12 mouse cellular contexts compared by ENCODE assay signal in the genomic region with DNA sequence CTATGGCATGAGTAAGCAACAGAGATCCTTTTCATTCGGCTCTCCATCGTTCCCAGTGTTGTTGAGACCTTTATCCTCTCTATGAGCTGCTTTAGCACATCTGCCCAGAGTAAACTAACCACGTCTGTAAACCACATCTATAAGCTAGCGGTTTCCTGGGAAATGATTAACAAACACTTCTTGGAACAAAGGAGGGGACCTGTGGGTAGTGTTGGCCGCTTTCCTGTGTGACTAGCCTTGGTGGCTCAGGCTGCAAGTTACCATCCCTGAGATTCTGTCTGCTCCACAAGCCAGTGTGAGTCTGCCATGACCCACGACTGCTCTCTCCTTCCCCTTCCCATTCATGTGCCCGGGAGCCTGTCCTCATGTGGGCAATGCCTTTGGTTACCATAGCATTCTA. TPM values are rescaled to one million over a fixed set of nuclear protein-coding genes. Genes with fewer than 3 reads are reported as not detected.
A peak's percentile ranks its signal among the peaks of the same experiment; 100 is the strongest.
DNase-seq lines count a peak whose midpoint lies in the region; ATAC-seq and TF ChIP-seq lines count a peak whose summit lies in the region.
"Had no signal": no experiment of that assay in that cellular context is flagged by ENCODE, and none has a peak within 500 bp of the region (broad histone marks: within the 10 kb centered on the region; RNA-seq: fewer than 3 reads in every experiment).

No protein-coding gene starts in this region.

- 63% methylated on average over 7 of the region's 7 CpGs for WGBS in cerebellum, adult 2 months
- 56% methylated on average over 7 of the region's 7 CpGs for whole genome bisulfite sequencing in midbrain, embryonic 10.5 days

- H3K36me3 ChIP-seq in midbrain, embryonic 10.5 days = peaks cover 13% of the 10 kb centered on the region

- 0 out of 2 replicates have a peak, but pooled peaks have one; percentile 15 for ATAC-seq in granulocyte monocyte progenitor cell, adult 5-6 weeks (replicated peaks; ENCODE audit: poor library complexity, severe bottlenecking)

- no peak for TF ChIP-seq POLR2A in cerebellum, adult 2 months (IDR thresholded peaks at IDR 0.05; ENCODE audit: borderline replicate concordance, insufficient read depth, low read length)

- no peaks in the 10 kb centered on the region for H3K9me3 ChIP-seq in midbrain, embryonic 10.5 days (replicated peaks)

- no peak for TF ChIP-seq CTCF in cerebellum, adult 2 months (IDR thresholded peaks at IDR 0.05; ENCODE audit: borderline replicate concordance, insufficient read depth, low read depth, low read length)

- no peak overlapping the region for H3K4me3 ChIP-seq in cerebellum, adult 2 months (replicated peaks; ENCODE audit: insufficient read depth, low read depth, low read length)
- no peak overlapping the region; the same call in 1 of the 2 replicates for H3K4me3 ChIP-seq in midbrain, embryonic 10.5 days

- H3K27me3 ChIP-seq in cerebellum, adult 2 months (ENCODE audit: control insufficient read depth, insufficient read depth, low read length) = no peaks in the 10 kb centered on the region
- peaks cover 84% of the 10 kb centered on the region for H3K27me3 ChIP-seq in midbrain, embryonic 10.5 days (ENCODE audit: low read depth, poor library complexity, severe bottlenecking)

- peaks cover 5% of the 10 kb centered on the region for H3K4me1 ChIP-seq in cerebellum, adult 2 months (ENCODE audit: control insufficient read depth, insufficient read depth, low read length)
- peaks cover 69% of the 10 kb centered on the region for H3K4me1 ChIP-seq in midbrain, embryonic 10.5 days

- intact Hi-C loops in gastrocnemius, postnatal 36 days (cut with DNase I) = no loop called here
- intact Hi-C loops in left cerebral cortex, postnatal 4 days (cut with DNase I) = no loop called here

- DNase-seq in cerebellum, postnatal 10 days = peak; percentile 36 to 47
- no peak for DNase-seq in cerebellum, adult 2 months
- DNase-seq in 3T3-L1 (ENCODE audit: low read depth, low spot score) = peak; percentile 29
- DNase-seq in midbrain, embryonic 10.5 days (ENCODE audit: low spot score) = no peak
- DNase-seq in layer of hippocampus, postnatal 25 days (ENCODE audit: extremely low spot score in 1 of 2, low spot score in 1 of 2) = no peak
- no peak for DNase-seq in gastrocnemius, postnatal 36 days
- DNase-seq in left cerebral cortex, postnatal 4 days = no peak
- DNase-seq: B cell, adult 2 months; heart, adult 18-20 months had no signal

- no peak overlapping the region for H3K27ac ChIP-seq in cerebellum, adult 2 months (ENCODE audit: insufficient read depth, low read length)
- H3K27ac ChIP-seq in midbrain, embryonic 10.5 days (replicated peaks) = peak overlapping the region; percentile 84
- H3K27ac ChIP-seq: liver, embryonic 14.5 days; stomach, postnatal 0 days had no signal

RNA-seq across cellular contexts. Expression of gene Serpinh1, which starts 41.6 kb away (rescaled TPM):
- 24.9 and 25.4 TPM in 2 replicates for polyA plus RNA-seq in cerebellum, adult 2 months (2012; rRNA removed)
- total RNA-seq in granulocyte monocyte progenitor cell, adult 5-6 weeks (2014; fragmentation: Nextera tagmentation) = 0.80 TPM in 1 of 2 replicates, not detected in the other
- total RNA-seq in granulocyte monocyte progenitor cell, adult 5-6 weeks (2017) = not detected in 2 replicates
- polyA plus RNA-seq in midbrain, embryonic 10.5 days (2016; fragmentation: Nextera tagmentation; extraction: Ambion mirVana) = 789 and 882 TPM in 2 replicates
- 10 to 100 TPM; 29.1 to 30.3 TPM for total RNA-seq in layer of hippocampus, postnatal 25 days (2021)
- 100 to 1,000 TPM in 1 of 2 experiments, 10 to 100 TPM in 1; 69.4 to 103 TPM for total RNA-seq in gastrocnemius, postnatal 36 days (2021)
- 10 to 100 TPM; 63.7 to 65.6 TPM for total RNA-seq in left cerebral cortex, postnatal 4 days (2021)

RNA-seq across cellular contexts. Expression of gene Map6, which starts 44.2 kb away (rescaled TPM):
- 76.4 and 78.9 TPM in 2 replicates for polyA plus RNA-seq in cerebellum, adult 2 months (2012; rRNA removed)
- total RNA-seq in granulocyte monocyte progenitor cell, adult 5-6 weeks (2014; fragmentation: Nextera tagmentation) = not detected in 2 replicates
- total RNA-seq in granulocyte monocyte progenitor cell, adult 5-6 weeks (2017) = not detected in 2 replicates
- 27.9 and 39.5 TPM in 2 replicates for polyA plus RNA-seq in midbrain, embryonic 10.5 days (2016; fragmentation: Nextera tagmentation; extraction: Ambion mirVana)
- 100 to 1,000 TPM; 102 to 107 TPM for total RNA-seq in layer of hippocampus, postnatal 25 days (2021)
- total RNA-seq in gastrocnemius, postnatal 36 days (2021) = 1 to 10 TPM; 3.1 to 3.4 TPM
- 100 to 1,000 TPM; 277 to 282 TPM for total RNA-seq in left cerebral cortex, postnatal 4 days (2021)

Comparison
In these comparisons a context has a peak if more than half of its experiments do, and no peak if none do; other contexts are left out.
1. DNase-seq: peak in cerebellum, postnatal 10 days (2 of 2) and 3T3-L1 (single experiment); none in cerebellum, adult 2 months (0 of 2), midbrain, embryonic 10.5 days (single experiment), layer of hippocampus, postnatal 25 days (0 of 2), gastrocnemius, postnatal 36 days (0 of 2) and left cerebral cortex, postnatal 4 days (single experiment).
2. RNA of gene Serpinh1, which starts 41.6 kb away (total RNA-seq): 69.4 to 103 TPM in gastrocnemius, postnatal 36 days, 63.7 to 65.6 TPM in left cerebral cortex, postnatal 4 days and 29.1 to 30.3 TPM in layer of hippocampus, postnatal 25 days; 0.80 TPM in granulocyte monocyte progenitor cell, adult 5-6 weeks; every median in the first group is over 10 times any median in the second.
3. RNA of gene Map6, which starts 44.2 kb away (total RNA-seq): 277 to 282 TPM in left cerebral cortex, postnatal 4 days and 102 to 107 TPM in layer of hippocampus, postnatal 25 days; 3.1 to 3.4 TPM in gastrocnemius, postnatal 36 days and not detected in granulocyte monocyte progenitor cell, adult 5-6 weeks; every median in the first group is over 10 times any median in the second.